ENCODE assay signal across 8 mouse cellular contexts in genomic region chr4:41502171-41502940, GRCm38 (mm10). TPM values are rescaled to one million over a fixed set of nuclear protein-coding genes. Genes with fewer than 3 reads are reported as not detected.
DNase-seq lines count a peak whose midpoint lies in the region; ATAC-seq and TF ChIP-seq lines count a peak whose summit lies in the region.

No protein-coding gene starts in this region.

- no peaks in the 10 kb centered on the region for H3K36me3 ChIP-seq in heart, embryonic 10.5 days
- H3K36me3 ChIP-seq in heart, embryonic 14.5 days (ENCODE audit: control insufficient read depth, insufficient read depth, low read length) = no peaks in the 10 kb centered on the region
- H3K36me3 ChIP-seq in liver, postnatal 0 days (replicated peaks; ENCODE audit: insufficient read depth, low read length) = no peaks in the 10 kb centered on the region

- H3K27ac ChIP-seq in heart, embryonic 10.5 days = peak overlapping the region; percentile 67
- H3K27ac ChIP-seq in bone marrow macrophage, adult 2 months (ENCODE audit: insufficient read depth, low read depth, low read length) = no peak overlapping the region
- 0 out of 4 replicates have a peak overlapping the region, but pooled peaks of 1 of the 2 experiments have one; percentile 11 for H3K27ac ChIP-seq in heart, embryonic 14.5 days (replicated peaks in 1 of 2; ENCODE audit: control insufficient read depth in 1 of 2, insufficient read depth in 1 of 2, low read depth in 2 of 2, low read length in 2 of 2)
- H3K27ac ChIP-seq in liver, postnatal 0 days (ENCODE audit: low read depth) = no peak overlapping the region

- peak overlapping the region; percentile 82 for H3K4me2 ChIP-seq in heart, embryonic 14.5 days (ENCODE audit: low read length)
- H3K4me2 ChIP-seq in liver, postnatal 0 days (ENCODE audit: low read depth, low read length) = peak overlapping the region; percentile 80

- H3K9me3 ChIP-seq in heart, embryonic 10.5 days = no peaks in the 10 kb centered on the region
- H3K9me3 ChIP-seq in heart, embryonic 14.5 days (ENCODE audit: control insufficient read depth, low read length) = no peaks in the 10 kb centered on the region
- no peaks in the 10 kb centered on the region for H3K9me3 ChIP-seq in liver, postnatal 0 days (ENCODE audit: low read length)

- no peak for DNase-seq in heart, embryonic 10.5 days (ENCODE audit: low spot score)
- no peak for DNase-seq in heart, adult 8-10 months (ENCODE audit: low spot score)
- DNase-seq in liver, postnatal 0 days = no peak
- DNase-seq in retina, embryonic 14.5 days (ENCODE audit: low spot score) = peak; percentile 57
- no peak for DNase-seq in left cerebral cortex, adult 8-10 months (ENCODE audit: low spot score in 2 of 2)
- DNase-seq in cerebellum, adult 18-20 months = no peak

- ATAC-seq in heart, embryonic 14.5 days (ENCODE audit: insufficient number of reproducible peaks, insufficient read depth, low FRiP score, low read depth) = 0 out of 2 replicates have a peak, but pooled peaks have one; percentile 2
- ATAC-seq in liver, postnatal 0 days = peak; percentile 20

- no peak for TF ChIP-seq POLR2A in bone marrow macrophage, adult 2 months (IDR thresholded peaks at IDR 0.05; ENCODE audit: borderline replicate concordance, low read depth, low read length)

- no peak for TF ChIP-seq EP300 in liver, postnatal 0 days (IDR thresholded peaks at IDR 0.05; ENCODE audit: low read depth)

- TF ChIP-seq CTCF in bone marrow macrophage, adult 2 months (IDR thresholded peaks at IDR 0.05; ENCODE audit: low read depth, low read length) = no peak
- no peak for TF ChIP-seq CTCF in liver, postnatal 0 days (IDR thresholded peaks at IDR 0.05; ENCODE audit: low read depth)

- 17% methylated on average over 20 of the region's 20 CpGs for WGBS in heart, embryonic 10.5 days
- 13% methylated on average over 20 of the region's 20 CpGs for WGBS in heart, embryonic 14.5 days
- WGBS in liver, postnatal 0 days (ENCODE audit: insufficient replicate concordance) = 19% methylated on average over 20 of the region's 20 CpGs

- peaks cover 65% of the 10 kb centered on the region for H3K27me3 ChIP-seq in heart, embryonic 10.5 days (ENCODE audit: insufficient read depth, poor library complexity, severe bottlenecking)
- H3K27me3 ChIP-seq in heart, embryonic 14.5 days (ENCODE audit: control insufficient read depth, insufficient read depth, low read length) = peaks cover 56% of the 10 kb centered on the region
- H3K27me3 ChIP-seq in liver, postnatal 0 days (ENCODE audit: insufficient read depth, low read length) = peaks cover 54% of the 10 kb centered on the region

- H3K4me3 ChIP-seq in heart, embryonic 10.5 days = peak overlapping the region; percentile 58
- peak overlapping the region; percentile 46 for H3K4me3 ChIP-seq in bone marrow macrophage, adult 2 months (ENCODE audit: insufficient read depth, low read length)
- H3K4me3 ChIP-seq in heart, embryonic 14.5 days (ENCODE audit: control insufficient read depth in 1 of 2, insufficient read depth in 1 of 2, low read depth in 1 of 2, low read length in 2 of 2) = peak overlapping the region; percentile 46 to 50
- peak overlapping the region; percentile 50 for H3K4me3 ChIP-seq in liver, postnatal 0 days (ENCODE audit: low read depth, low read length)

- peak overlapping the region; percentile 68 for H3K9ac ChIP-seq in heart, embryonic 14.5 days (ENCODE audit: low read length)
- peak overlapping the region; percentile 50 for H3K9ac ChIP-seq in liver, postnatal 0 days (replicated peaks)

- H3K4me1 ChIP-seq in heart, embryonic 10.5 days = peaks cover 47% of the 10 kb centered on the region
- peaks cover 8% of the 10 kb centered on the region for H3K4me1 ChIP-seq in bone marrow macrophage, adult 2 months (ENCODE audit: control insufficient read depth, insufficient read depth, low read length)
- peaks cover 31 to 32% of the 10 kb centered on the region in 2 experiments for H3K4me1 ChIP-seq in heart, embryonic 14.5 days (ENCODE audit: control insufficient read depth in 2 of 2, insufficient read depth in 2 of 2, low read length in 2 of 2)
- peaks cover 47% of the 10 kb centered on the region for H3K4me1 ChIP-seq in liver, postnatal 0 days (ENCODE audit: insufficient read depth)

RNA-seq across cellular contexts. Expression of gene AI464131, which starts 0.5 kb away (rescaled TPM):
- 2.9 and 3.2 TPM in 2 replicates for polyA plus RNA-seq in heart, embryonic 10.5 days (2016; fragmentation: Nextera tagmentation; extraction: Ambion mirVana)
- 10 to 100 TPM; 12.6 to 16.0 (median 13.7) TPM for total RNA-seq in heart, adult 8-10 months (2022)
- 0.39 and 0.69 TPM in 2 replicates for polyA plus RNA-seq in bone marrow macrophage, adult 2 months (2012; ENCODE audit: insufficient read depth, insufficient read length, missing spikeins)
- polyA plus RNA-seq in heart, embryonic 14.5 days (2014; fragmentation: Nextera tagmentation; extraction: Ambion mirVana) = 2.8 TPM in 2 replicates
- 1.8 and 2.0 TPM in 2 replicates for polyA plus RNA-seq in liver, postnatal 0 days (2015; fragmentation: Nextera tagmentation; extraction: Ambion mirVana)
- 10 to 100 TPM; 20.9 to 26.5 (median 23.3) TPM for total RNA-seq in left cerebral cortex, adult 8-10 months (2022)

RNA-seq across cellular contexts. Expression of gene 1110017D15Rik, which starts 14.8 kb away (rescaled TPM):
- polyA plus RNA-seq in heart, embryonic 10.5 days (2016; fragmentation: Nextera tagmentation; extraction: Ambion mirVana) = 1.0 TPM in 1 of 2 replicates, not detected in the other
- under 1 TPM in 1 of 4 experiments, not detected in 3; 0.41 TPM for total RNA-seq in heart, adult 8-10 months (2022)
- polyA plus RNA-seq in bone marrow macrophage, adult 2 months (2012; ENCODE audit: insufficient read depth, insufficient read length, missing spikeins) = 4.6 TPM in 1 of 2 replicates, not detected in the other
- polyA plus RNA-seq in heart, embryonic 14.5 days (2014; fragmentation: Nextera tagmentation; extraction: Ambion mirVana) = 0.30 TPM in 1 of 2 replicates, not detected in the other
- not detected in 2 replicates for polyA plus RNA-seq in liver, postnatal 0 days (2015; fragmentation: Nextera tagmentation; extraction: Ambion mirVana)
- 1 to 10 TPM; 2.7 to 5.7 (median 4.3) TPM for total RNA-seq in left cerebral cortex, adult 8-10 months (2022)

RNA-seq across cellular contexts. Expression of gene Nudt2, which starts 37.4 kb away (rescaled TPM):
- polyA plus RNA-seq in heart, embryonic 10.5 days (2016; fragmentation: Nextera tagmentation; extraction: Ambion mirVana) = 48.1 and 56.6 TPM in 2 replicates
- 10 to 100 TPM; 32.9 to 48.6 (median 39.2) TPM for total RNA-seq in heart, adult 8-10 months (2022)
- 28.7 and 29.4 TPM in 2 replicates for polyA plus RNA-seq in bone marrow macrophage, adult 2 months (2012; ENCODE audit: insufficient read depth, insufficient read length, missing spikeins)
- 41.3 and 43.9 TPM in 2 replicates for polyA plus RNA-seq in heart, embryonic 14.5 days (2014; fragmentation: Nextera tagmentation; extraction: Ambion mirVana)
- 13.6 and 14.4 TPM in 2 replicates for polyA plus RNA-seq in liver, postnatal 0 days (2015; fragmentation: Nextera tagmentation; extraction: Ambion mirVana)
- 10 to 100 TPM; 29.4 to 32.6 (median 30.5) TPM for total RNA-seq in left cerebral cortex, adult 8-10 months (2022)

RNA-seq across cellular contexts. Expression of gene Kif24, which starts 37.7 kb away (rescaled TPM):
- polyA plus RNA-seq in heart, embryonic 10.5 days (2016; fragmentation: Nextera tagmentation; extraction: Ambion mirVana) = 6.9 and 9.1 TPM in 2 replicates
- total RNA-seq in heart, adult 8-10 months (2022) = under 1 TPM; 0.22 to 0.63 (median 0.43) TPM
- 3.6 and 4.0 TPM in 2 replicates for polyA plus RNA-seq in bone marrow macrophage, adult 2 months (2012; ENCODE audit: insufficient read depth, insufficient read length, missing spikeins)
- 2.2 and 4.3 TPM in 2 replicates for polyA plus RNA-seq in heart, embryonic 14.5 days (2014; fragmentation: Nextera tagmentation; extraction: Ambion mirVana)
- polyA plus RNA-seq in liver, postnatal 0 days (2015; fragmentation: Nextera tagmentation; extraction: Ambion mirVana) = 2.4 and 2.5 TPM in 2 replicates
- 1 to 10 TPM in 3 of 4 experiments, under 1 TPM in 1; 0.72 to 1.8 (median 1.3) TPM for total RNA-seq in left cerebral cortex, adult 8-10 months (2022)
